Mouse (Mus musculus) megakaryocyte-erythroid progenitor cell, adult 5-6 weeks (primary cell): ENCODE data around the gene Olfr1362. TPM values are rescaled to one million over a fixed set of nuclear protein-coding genes. Genes with fewer than 3 reads are reported as not detected.

Source experiments
- ATAC-seq: replicated peaks from 2 replicates; pipeline ENCODE4 v1.8.0; 2016; ENCODE audit warnings: mild to moderate bottlenecking, inconsistent platforms; ENCODE audit not compliant: severe bottlenecking, poor library complexity, low FRiP score, low TSS enrichment
- total RNA-seq, 2 experiments: library from RNA; stranded (forward) in 1 of 2; stranded (reverse) in 1 of 2; fragments of 200-1000, 215-1000 nt in 1 of 2; fragments of >200 nt in 1 of 2; fragmentation: Nextera tagmentation in 1 of 2; gene quantifications; 2 replicates each; pipeline ENCODE4 v1.2.3; 2014 to 2017

The Olfr1362 gene
- total RNA-seq (2014; fragmentation: Nextera tagmentation), result not detected in 2 replicates
- not detected in 2 replicates for total RNA-seq (2017)

- no peak for ATAC-seq
Measured at GRCm38 (mm10) chr13:21613922-21614321, at the start of gene Olfr1362. Gene Olfr1362 (minus strand): TSS chr13:21614022.

- no peak for ATAC-seq
Measured at GRCm38 (mm10) chr13:21663286-21663685, 49.5 kb upstream of the Olfr1362 start, which contains the start of gene Olfr1361. Gene Olfr1361 (minus strand): TSS chr13:21663386.

GRCm38 (mm10) chr13:21642418-21642817 is 28.6 kb upstream of the Olfr1362 start, which contains the start of gene Olfr11:
Gene Olfr11 (minus strand): TSS chr13:21642518.
- no peak for ATAC-seq

- ATAC-seq, result no peak
Measured at GRCm38 (mm10) chr13:21591618-21592017, 22.2 kb downstream of the Olfr1362 start.

- no peak for ATAC-seq
Measured at GRCm38 (mm10) chr13:21581659-21582058, 32.2 kb downstream of the Olfr1362 start, which contains the start of gene Olfr1364. Gene Olfr1364 (minus strand): TSS chr13:21581759.

Other genes starting within 250 kb of the Olfr1362 start
Only the 30 nearest of the 34 such genes appear.
- 2.8 and 4.3 TPM in 2 replicates for gene Pgbd1, start 173.0 kb downstream of the Olfr1362 start, total RNA-seq (2014; fragmentation: Nextera tagmentation)
- gene Pgbd1, start 173.0 kb downstream of the Olfr1362 start, total RNA-seq (2017), result 4.5 and 6.1 TPM in 2 replicates
- 11.1 and 23.8 TPM in 2 replicates for gene Zscan26, start 160.3 kb downstream of the Olfr1362 start, total RNA-seq (2014; fragmentation: Nextera tagmentation)
- gene Zscan26, start 160.3 kb downstream of the Olfr1362 start, total RNA-seq (2017), result 16.8 and 21.2 TPM in 2 replicates
- gene Nkapl, start 145.5 kb downstream of the Olfr1362 start, total RNA-seq (2014; fragmentation: Nextera tagmentation), result not detected in 2 replicates
- 1.1 TPM in 1 of 2 replicates, not detected in the other for gene Nkapl, start 145.5 kb downstream of the Olfr1362 start, total RNA-seq (2017)
- gene Zkscan4, start 135.1 kb downstream of the Olfr1362 start, total RNA-seq (2014; fragmentation: Nextera tagmentation), result not detected in 2 replicates
- not detected in 2 replicates for gene Zkscan4, start 135.1 kb downstream of the Olfr1362 start, total RNA-seq (2017)
- not detected in 2 replicates for gene Gm10065, start 134.6 kb downstream of the Olfr1362 start, total RNA-seq (2014; fragmentation: Nextera tagmentation)
- gene Gm10065, start 134.6 kb downstream of the Olfr1362 start, total RNA-seq (2017), result not detected in 2 replicates
- 2.1 and 2.6 TPM in 2 replicates for gene AK157302, start 118.8 kb downstream of the Olfr1362 start, total RNA-seq (2014; fragmentation: Nextera tagmentation)
- 0.19 and 0.23 TPM in 2 replicates for gene AK157302, start 118.8 kb downstream of the Olfr1362 start, total RNA-seq (2017)
- 3.7 and 8.4 TPM in 2 replicates for gene Gm11273, start 112.6 kb downstream of the Olfr1362 start, total RNA-seq (2014; fragmentation: Nextera tagmentation)
- 2.0 and 10.4 TPM in 2 replicates for gene Gm11273, start 112.6 kb downstream of the Olfr1362 start, total RNA-seq (2017)
- 14.6 and 23.6 TPM in 2 replicates for gene Zkscan8, start 82.9 kb downstream of the Olfr1362 start, total RNA-seq (2014; fragmentation: Nextera tagmentation)
- gene Zkscan8, start 82.9 kb downstream of the Olfr1362 start, total RNA-seq (2017), result 12.3 and 15.4 TPM in 2 replicates
- not detected in 2 replicates for gene Olfr1366, start 71.2 kb downstream of the Olfr1362 start, total RNA-seq (2014; fragmentation: Nextera tagmentation)
- gene Olfr1366, start 71.2 kb downstream of the Olfr1362 start, total RNA-seq (2017), result not detected in 2 replicates
- gene Olfr1535, start 54.1 kb downstream of the Olfr1362 start, total RNA-seq (2014; fragmentation: Nextera tagmentation), result not detected in 2 replicates
- not detected in 2 replicates for gene Olfr1535, start 54.1 kb downstream of the Olfr1362 start, total RNA-seq (2017)
- not detected in 2 replicates for gene Olfr1364, start 32.3 kb downstream of the Olfr1362 start, total RNA-seq (2014; fragmentation: Nextera tagmentation)
- gene Olfr1364, start 32.3 kb downstream of the Olfr1362 start, total RNA-seq (2017), result not detected in 2 replicates
- not detected in 2 replicates for gene Olfr11, start 28.5 kb upstream of the Olfr1362 start, total RNA-seq (2014; fragmentation: Nextera tagmentation)
- not detected in 2 replicates for gene Olfr11, start 28.5 kb upstream of the Olfr1362 start, total RNA-seq (2017)
- not detected in 2 replicates for gene Olfr1361, start 49.4 kb upstream of the Olfr1362 start, total RNA-seq (2014; fragmentation: Nextera tagmentation)
- not detected in 2 replicates for gene Olfr1361, start 49.4 kb upstream of the Olfr1362 start, total RNA-seq (2017)
- gene Olfr1360, start 63.4 kb upstream of the Olfr1362 start, total RNA-seq (2014; fragmentation: Nextera tagmentation), result not detected in 2 replicates
- not detected in 2 replicates for gene Olfr1360, start 63.4 kb upstream of the Olfr1362 start, total RNA-seq (2017)
- gene Olfr1359, start 84.1 kb upstream of the Olfr1362 start, total RNA-seq (2014; fragmentation: Nextera tagmentation), result not detected in 2 replicates
- not detected in 2 replicates for gene Olfr1359, start 84.1 kb upstream of the Olfr1362 start, total RNA-seq (2017)
- gene Hist1h2bl, start 102.1 kb upstream of the Olfr1362 start, total RNA-seq (2014; fragmentation: Nextera tagmentation), result 430 and 709 TPM in 2 replicates
- gene Hist1h2bl, start 102.1 kb upstream of the Olfr1362 start, total RNA-seq (2017), result 345 and 387 TPM in 2 replicates
- 3.0 and 26.7 TPM in 2 replicates for gene Hist1h2ai, start 102.4 kb upstream of the Olfr1362 start, total RNA-seq (2014; fragmentation: Nextera tagmentation)
- gene Hist1h2ai, start 102.4 kb upstream of the Olfr1362 start, total RNA-seq (2017), result 582 and 1,238 TPM in 2 replicates
- 21.9 TPM in 1 of 2 replicates, not detected in the other for gene Hist1h3h, start 103.6 kb upstream of the Olfr1362 start, total RNA-seq (2014; fragmentation: Nextera tagmentation)
- 175 and 228 TPM in 2 replicates for gene Hist1h3h, start 103.6 kb upstream of the Olfr1362 start, total RNA-seq (2017)
- 242 and 265 TPM in 2 replicates for gene Hist1h2bm, start 108.0 kb upstream of the Olfr1362 start, total RNA-seq (2014; fragmentation: Nextera tagmentation)
- 262 and 417 TPM in 2 replicates for gene Hist1h2bm, start 108.0 kb upstream of the Olfr1362 start, total RNA-seq (2017)
- gene Hist1h4j, start 121.0 kb upstream of the Olfr1362 start, total RNA-seq (2014; fragmentation: Nextera tagmentation), result 3.8 and 29.3 TPM in 2 replicates
- gene Hist1h4j, start 121.0 kb upstream of the Olfr1362 start, total RNA-seq (2017), result 302 and 554 TPM in 2 replicates
- 396 and 799 TPM in 2 replicates for gene Hist1h4k, start 136.5 kb upstream of the Olfr1362 start, total RNA-seq (2014; fragmentation: Nextera tagmentation)
- gene Hist1h4k, start 136.5 kb upstream of the Olfr1362 start, total RNA-seq (2017), result 1,621 and 1,651 TPM in 2 replicates
- gene Hist1h2ak, start 139.8 kb upstream of the Olfr1362 start, total RNA-seq (2014; fragmentation: Nextera tagmentation), result 179 and 217 TPM in 2 replicates
- gene Hist1h2ak, start 139.8 kb upstream of the Olfr1362 start, total RNA-seq (2017), result 715 and 1,091 TPM in 2 replicates
- 483 and 930 TPM in 2 replicates for gene Hist1h2bn, start 140.1 kb upstream of the Olfr1362 start, total RNA-seq (2014; fragmentation: Nextera tagmentation)
- 1,170 and 1,659 TPM in 2 replicates for gene Hist1h2bn, start 140.1 kb upstream of the Olfr1362 start, total RNA-seq (2017)
- gene Hist1h1b, start 166.6 kb upstream of the Olfr1362 start, total RNA-seq (2014; fragmentation: Nextera tagmentation), result 569 and 631 TPM in 2 replicates
- gene Hist1h1b, start 166.6 kb upstream of the Olfr1362 start, total RNA-seq (2017), result 1,368 and 2,131 TPM in 2 replicates
- gene Hist1h3i, start 169.3 kb upstream of the Olfr1362 start, total RNA-seq (2014; fragmentation: Nextera tagmentation), result 310 and 340 TPM in 2 replicates
- gene Hist1h3i, start 169.3 kb upstream of the Olfr1362 start, total RNA-seq (2017), result 88.3 and 299 TPM in 2 replicates
- gene Hist1h2an, start 173.2 kb upstream of the Olfr1362 start, total RNA-seq (2014; fragmentation: Nextera tagmentation), result 4.6 and 28.8 TPM in 2 replicates
- 538 and 611 TPM in 2 replicates for gene Hist1h2an, start 173.2 kb upstream of the Olfr1362 start, total RNA-seq (2017)
- 19.6 and 62.9 TPM in 2 replicates for gene Hist1h2bp, start 173.4 kb upstream of the Olfr1362 start, total RNA-seq (2014; fragmentation: Nextera tagmentation)
- gene Hist1h2bp, start 173.4 kb upstream of the Olfr1362 start, total RNA-seq (2017), result 33.7 and 54.7 TPM in 2 replicates
- 395 and 796 TPM in 2 replicates for gene Hist1h2bq, start 196.2 kb upstream of the Olfr1362 start, total RNA-seq (2014; fragmentation: Nextera tagmentation)
- gene Hist1h2bq, start 196.2 kb upstream of the Olfr1362 start, total RNA-seq (2017), result 0.72 and 1.2 TPM in 2 replicates
- not detected in 2 replicates for gene Hist1h2ao, start 196.4 kb upstream of the Olfr1362 start, total RNA-seq (2014; fragmentation: Nextera tagmentation)
- not detected in 2 replicates for gene Hist1h2ao, start 196.4 kb upstream of the Olfr1362 start, total RNA-seq (2017)
- 256 and 298 TPM in 2 replicates for gene Hist1h4m, start 197.7 kb upstream of the Olfr1362 start, total RNA-seq (2014; fragmentation: Nextera tagmentation)
- 1,434 and 2,567 TPM in 2 replicates for gene Hist1h4m, start 197.7 kb upstream of the Olfr1362 start, total RNA-seq (2017)